Mouse (Mus musculus): Measurements from ENCODE around the gene Ccdc42. TPM values are rescaled to one million over a fixed set of nuclear protein-coding genes. Genes with fewer than 3 reads are reported as not detected.

Gene Ccdc42
- polyA plus RNA-seq (2017; shearing (Covaris generic)) = not detected

DNA sequence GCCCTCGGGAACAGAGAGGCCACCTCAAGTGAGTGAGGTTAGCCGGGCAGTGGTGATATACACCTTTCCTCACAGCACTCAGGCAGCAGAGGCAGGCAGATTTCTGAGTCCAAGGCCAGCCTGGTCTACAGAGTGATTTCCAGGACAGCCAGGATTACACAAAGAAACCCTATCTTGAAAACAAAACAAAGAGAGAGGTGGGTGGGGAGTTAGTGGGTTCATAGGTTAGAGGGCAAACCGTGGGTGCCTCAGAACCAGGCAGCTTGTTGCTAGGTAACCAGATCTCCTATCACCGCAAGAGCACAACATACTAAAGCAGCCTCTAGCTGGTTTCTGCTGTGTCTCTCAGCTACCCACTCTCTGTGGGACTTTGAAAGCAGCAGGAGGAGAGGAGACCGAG is at the start of gene Ccdc42:
TSS of gene Ccdc42 (plus strand) at position 301 of the 400 bp plus-strand sequence.

DNA sequence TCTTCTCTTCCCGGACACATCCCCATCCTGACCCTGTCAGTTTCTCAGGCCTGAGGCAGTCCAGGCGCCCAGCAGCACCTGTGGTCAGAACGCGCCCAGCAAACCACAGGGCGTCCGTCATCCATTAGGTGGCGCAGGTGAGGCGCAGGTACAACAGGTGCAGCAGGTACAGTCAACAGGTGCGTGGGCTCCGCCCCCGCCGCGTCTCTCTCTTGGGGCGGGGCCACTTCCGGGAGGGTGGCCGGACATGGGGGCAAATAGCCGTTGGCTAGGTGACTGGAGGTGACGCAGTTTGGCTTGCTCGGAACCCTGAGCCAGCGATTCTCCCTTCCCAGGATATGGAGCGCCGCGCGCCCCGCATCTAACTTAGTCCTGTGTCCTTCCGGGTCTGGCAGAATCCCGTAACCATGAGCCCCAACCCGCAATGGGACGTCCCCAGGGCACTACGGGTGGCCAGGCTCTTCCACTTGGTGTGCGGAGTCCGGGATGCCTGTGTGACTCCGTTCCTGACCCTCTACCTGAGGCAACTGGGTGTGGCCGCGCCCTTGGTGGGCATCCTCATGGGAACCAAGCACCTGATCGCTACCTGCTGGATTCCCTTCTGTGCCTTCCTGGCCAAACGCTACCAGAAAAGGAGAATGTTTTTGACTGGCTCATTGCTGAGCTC is 30.8 kb upstream of the Ccdc42 start, which contains the start of gene Mfsd6l:
TSS of gene Mfsd6l (plus strand) at position 269 of the 667 bp plus-strand sequence.

Other genes starting within 250 kb of the Ccdc42 start
- gene Ntn1, start 186.2 kb upstream of the Ccdc42 start, polyA plus RNA-seq (2017; shearing (Covaris generic)) = under 1 TPM; 0.26 to 0.47 TPM
- 10 to 100 TPM; 34.3 to 45.8 TPM for gene Pik3r5, start 154.9 kb upstream of the Ccdc42 start, polyA plus RNA-seq (2017; shearing (Covaris generic))
- gene Pik3r6, start 84.0 kb upstream of the Ccdc42 start, polyA plus RNA-seq (2017; shearing (Covaris generic)) = 1 to 10 TPM in 1 of 2 experiments, not detected in 1; 1.1 TPM
- not detected for gene Mfsd6l, start 30.8 kb upstream of the Ccdc42 start, polyA plus RNA-seq (2017; shearing (Covaris generic))
- gene Myh10, start 104.5 kb downstream of the Ccdc42 start, polyA plus RNA-seq (2017; shearing (Covaris generic)) = 1 to 10 TPM; 1.7 to 3.7 TPM

All from activated CD4-positive, CD25-positive, alpha-beta regulatory T cell (primary cell).